Mouse (Mus musculus) lung, embryonic 16.5 days (tissue): Measurements from ENCODE around the gene Pidd1. TPM values are rescaled to one million over a fixed set of nuclear protein-coding genes. Genes with fewer than 3 reads are reported as not detected.
"Not testable (repeated sequence)": the region's sequence is repeated elsewhere in the genome, so short reads cannot be mapped to it uniquely, and the experiment has no call there.

Source experiments
- ATAC-seq: fragments of 200-750 bp; cut with Nextera tagmentation; 2 replicates; pipeline ENCODE4 v1.8.0; 2017; ENCODE audit warnings: low read depth, mild to moderate bottlenecking, moderate library complexity
- H3K27ac ChIP-seq: fragments of 300-500 bp; sonication (generic); 2 replicates; pipeline ENCODE4 v1.5.1; 2014; ENCODE audit warnings: mild to moderate bottlenecking, control low read depth, low read length
- H3K27me3 ChIP-seq: fragments of 300-500 bp; sonication (generic); 2 replicates; pipeline ENCODE4 v1.6.1; 2014; ENCODE audit warnings: low read depth, low read length, mixed read lengths; ENCODE audit not compliant: control insufficient read depth, insufficient read depth
- H3K36me3 ChIP-seq: fragments of 300-500 bp; sonication (generic); 2 replicates; pipeline ENCODE4 v1.6.1; 2014; ENCODE audit warnings: low read length; ENCODE audit not compliant: control insufficient read depth, insufficient read depth
- H3K4me1 ChIP-seq: fragments of 300-500 bp; sonication (generic); replicated peaks from 2 replicates; pipeline ENCODE4 v1.6.1; 2014; ENCODE audit warnings: low read length, mixed read lengths; ENCODE audit not compliant: control insufficient read depth, insufficient read depth
- H3K4me2 ChIP-seq: fragments of 300-500 bp; sonication (generic); 2 replicates; pipeline ENCODE4 v1.6.1; 2014; ENCODE audit warnings: low read depth, low read length, control low read depth
- H3K4me3 ChIP-seq: fragments of 300-500 bp; sonication (generic); 2 replicates; pipeline ENCODE4 v1.5.1; 2014; ENCODE audit warnings: mild to moderate bottlenecking, low read length, control low read depth
- H3K9ac ChIP-seq: fragments of 300-500 bp; sonication (generic); 2 replicates; pipeline ENCODE4 v1.6.1; 2014; ENCODE audit warnings: low read length, control low read depth
- H3K9me3 ChIP-seq: fragments of 300-500 bp; sonication (generic); 2 replicates; pipeline ENCODE4 v1.6.1; 2016; ENCODE audit warnings: low read length; ENCODE audit not compliant: control insufficient read depth
- WGBS: fragments of 180-500 bp; shearing (Covaris S2); extraction: QIAGEN DNeasy Blood & Tissue Kit; methylation state at CpG from one replicate; pipeline ENCODE4 v1.1.7; 2014; 5-methylcytosine and 5-hydroxymethylcytosine counted together
- polyA plus RNA-seq: library from polyadenylated mRNA; unstranded; fragments of >200 nt; fragmentation: Nextera tagmentation; extraction: Ambion mirVana; gene quantifications from 2 replicates; pipeline ENCODE4 v1.2.1, GENCODE M21; 2015

The Pidd1 gene
- polyA plus RNA-seq, 1 experiment from 2014 or later: 14.4 TPM

- peak overlapping the region; percentile 78 for H3K9ac ChIP-seq
- H3K4me2 ChIP-seq: peak overlapping the region; percentile 85
- 1% methylated on average over 23 of the region's 23 CpGs for WGBS
- H3K4me3 ChIP-seq: peak overlapping the region; percentile 73
- H3K9me3 ChIP-seq: no peaks in the 10 kb centered on the region
- peaks cover 18% of the 10 kb centered on the region; the same call in 1 of the 2 replicates for H3K36me3 ChIP-seq
- H3K4me1 ChIP-seq: peaks cover 27% of the 10 kb centered on the region
- ATAC-seq: peak; percentile 49
- H3K27ac ChIP-seq: peak overlapping the region; percentile 86
- peaks cover 2% of the 10 kb centered on the region; the same call in 1 of the 2 replicates for H3K27me3 ChIP-seq
Measured at GRCm38 (mm10) chr7:141455610-141456314, 11.9 kb upstream of the Pidd1 start.

DNA sequence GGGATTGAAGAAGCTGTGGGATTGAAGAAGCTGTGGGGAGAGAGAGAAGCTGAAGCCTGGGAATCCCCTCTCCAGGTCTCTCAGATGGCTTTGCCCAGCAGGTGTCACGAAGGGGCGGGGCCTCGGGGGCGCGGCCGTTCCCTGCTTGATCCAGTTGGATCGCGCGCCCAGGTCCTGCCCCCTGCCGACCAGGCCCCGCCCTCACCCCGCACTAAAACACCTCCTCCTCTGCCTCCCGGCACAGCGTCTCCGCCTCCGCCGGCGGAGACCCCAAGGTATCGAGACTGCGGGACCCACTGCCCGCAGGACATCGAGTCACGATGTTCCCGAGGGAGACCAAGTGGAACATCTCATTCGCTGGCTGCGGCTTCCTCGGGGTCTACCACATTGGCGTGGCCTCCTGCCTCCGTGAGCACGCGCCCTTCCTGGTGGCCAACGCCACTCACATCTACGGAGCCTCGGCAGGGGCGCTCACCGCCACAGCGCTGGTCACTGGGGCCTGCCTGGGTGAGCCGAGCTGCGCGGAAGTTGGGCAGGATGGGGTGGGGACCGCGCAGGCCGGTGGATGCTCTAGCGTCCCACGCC is 11.2 kb upstream of the Pidd1 start, which contains the start of gene Pnpla2:
Gene Pnpla2 (plus strand): TSS at position 232 of the 585 bp plus-strand sequence.
- WGBS: 0% methylated on average over 45 of the region's 45 CpGs
- ATAC-seq: peak; percentile 88

DNA sequence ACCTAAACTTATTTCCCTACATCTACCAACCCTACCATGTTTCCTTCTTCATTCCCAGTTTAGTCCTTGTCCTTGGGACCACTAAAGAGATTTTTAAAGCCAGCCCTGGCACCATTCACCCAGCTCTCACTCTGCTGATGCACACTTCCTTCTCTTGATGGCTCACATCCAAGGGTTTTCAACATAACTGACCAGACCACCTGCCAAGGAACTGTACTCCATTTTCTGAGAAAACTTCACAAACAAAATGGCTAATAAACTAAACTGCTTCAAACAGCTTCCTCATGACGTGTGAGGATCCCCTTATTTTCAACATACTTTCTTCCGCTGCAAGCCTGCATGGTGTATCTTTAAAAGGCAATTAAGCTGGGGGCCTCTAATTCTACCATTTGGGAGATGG is 9.8 kb upstream of the Pidd1 start:
- peaks cover 24% of the 10 kb centered on the region for H3K4me1 ChIP-seq
- H3K4me2 ChIP-seq: no peak overlapping the region
- peaks cover 22% of the 10 kb centered on the region for H3K36me3 ChIP-seq
- H3K27me3 ChIP-seq: no peaks in the 10 kb centered on the region
- H3K27ac ChIP-seq: no peak overlapping the region
- no peak overlapping the region for H3K9ac ChIP-seq
- H3K4me3 ChIP-seq: no peak overlapping the region
- WGBS: 52% methylated on average over 2 of the region's 2 CpGs
- no peaks in the 10 kb centered on the region for H3K9me3 ChIP-seq
- no peak for ATAC-seq

More for the DNA sequence above, 11.2 kb upstream of the Pidd1 start, which contains the start of gene Pnpla2:
- H3K27me3 ChIP-seq: no peaks in the 10 kb centered on the region
- peak within 1 kb of the TSS; percentile 86 for H3K27ac ChIP-seq
- no peaks in the 10 kb centered on the region for H3K9me3 ChIP-seq
- H3K4me2 ChIP-seq: peak within 1 kb of the TSS; percentile 85
- H3K4me3 ChIP-seq: peak within 1 kb of the TSS; percentile 73
- H3K4me1 ChIP-seq: peaks cover 20% of the 10 kb centered on the region
- peak within 1 kb of the TSS; percentile 78 for H3K9ac ChIP-seq
- peaks cover 24% of the 10 kb centered on the region for H3K36me3 ChIP-seq

DNA sequence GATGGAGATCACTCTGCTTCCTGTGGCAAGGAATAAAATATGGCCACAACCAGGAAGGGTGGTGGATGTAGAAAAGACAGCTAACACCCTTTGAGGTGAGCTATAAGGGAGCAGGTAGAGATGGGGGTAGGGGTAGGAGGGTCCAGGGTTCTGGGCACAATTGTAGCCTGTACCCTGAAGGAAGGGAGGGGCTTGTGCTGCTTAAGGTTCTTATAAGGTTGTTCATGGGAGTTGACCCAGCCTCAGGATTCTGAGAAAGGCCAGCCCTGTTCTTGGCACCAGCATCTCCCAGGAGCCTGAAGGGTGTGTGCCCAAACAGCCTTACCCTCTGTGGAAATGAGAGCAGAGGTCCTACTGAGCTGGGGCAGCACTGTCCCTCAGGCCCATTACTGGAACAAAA is 8.1 kb upstream of the Pidd1 start:
- Histone ChIP-seq H3K9me3 (no peaks in the 10 kb centered on the region), H3K4me3 (no peak overlapping the region), H3K9ac (no peak overlapping the region), H3K27ac (no peak overlapping the region), H3K4me1 (peaks cover 30% of the 10 kb centered on the region), H3K27me3 (no peaks in the 10 kb centered on the region), H3K4me2 (no peak overlapping the region), H3K36me3 (peaks cover 22% of the 10 kb centered on the region)
- no peak for ATAC-seq

GRCm38 (mm10) chr7:141447110-141447991 is 3.5 kb upstream of the Pidd1 start, which contains the start of gene Rplp2:
Gene Rplp2, plus strand, starts transcription at chr7:141447370.
- Histone ChIP-seq H3K27me3 (no peaks in the 10 kb centered on the region), H3K36me3 (peaks cover 22% of the 10 kb centered on the region), H3K9me3 (no peaks in the 10 kb centered on the region), H3K9ac (peak within 1 kb of the TSS; percentile 88), H3K4me1 (peaks cover 27% of the 10 kb centered on the region), H3K4me3 (peak within 1 kb of the TSS; percentile 73), H3K4me2 (peak within 1 kb of the TSS; percentile 84), H3K27ac (peak within 1 kb of the TSS; percentile 91)
- peak; percentile 92 for ATAC-seq
- 0% methylated on average over 63 of the region's 63 CpGs for WGBS

DNA sequence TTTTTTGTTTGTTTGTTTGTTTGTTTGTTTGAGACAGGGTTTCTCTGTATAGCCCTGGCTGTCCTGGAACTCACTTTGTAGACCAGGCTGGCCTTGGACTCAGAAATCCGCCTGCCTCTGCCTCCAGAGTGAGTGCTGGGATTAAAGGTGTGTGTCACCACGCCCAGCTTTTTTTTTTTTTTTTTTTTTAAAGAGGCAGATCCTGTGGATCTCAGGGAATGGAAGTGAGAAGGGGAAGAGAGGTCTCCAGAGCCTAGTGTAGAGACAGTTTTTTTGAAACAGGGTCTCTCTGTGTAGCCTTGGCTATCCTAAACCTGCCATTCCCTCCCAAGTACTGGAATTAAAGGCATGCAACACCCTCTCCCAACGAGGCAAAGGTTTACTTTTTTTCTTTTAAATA is 2.5 kb upstream of the Pidd1 start:
- H3K9ac ChIP-seq, ATAC-seq, H3K27ac ChIP-seq, H3K9me3 ChIP-seq, H3K27me3 ChIP-seq: not testable (repeated sequence)
- Histone ChIP-seq H3K4me3 (peak overlapping the region; percentile 73; the same call in 1 of the 2 replicates), H3K36me3 (peaks cover 15% of the 10 kb centered on the region), H3K4me2 (peak overlapping the region; percentile 75), H3K4me1 (peaks cover 31% of the 10 kb centered on the region)
- WGBS: 62% methylated on average over 3 of the region's 3 CpGs

GRCm38 (mm10) chr7:141443081-141443821 is 574 bp downstream of the Pidd1 start:
- peak overlapping the region; percentile 39 for H3K27ac ChIP-seq
- H3K4me1 ChIP-seq: peaks cover 31% of the 10 kb centered on the region
- peak overlapping the region; percentile 71 for H3K9ac ChIP-seq
- H3K27me3 ChIP-seq: no peaks in the 10 kb centered on the region
- peak overlapping the region; percentile 89 for H3K4me2 ChIP-seq
- 10% methylated on average over 12 of the region's 12 CpGs for WGBS
- peak overlapping the region; percentile 56 for H3K4me3 ChIP-seq
- no peaks in the 10 kb centered on the region for H3K9me3 ChIP-seq
- ATAC-seq: 0 out of 2 replicates have a peak, but pooled peaks have one; percentile 3
- H3K36me3 ChIP-seq: peaks cover 4% of the 10 kb centered on the region; the same call in 1 of the 2 replicates

- ATAC-seq: no peak
- no peak overlapping the region for H3K27ac ChIP-seq
- H3K4me1 ChIP-seq: peaks cover 28% of the 10 kb centered on the region
- peak overlapping the region; percentile 56; the same call in 1 of the 2 replicates for H3K4me3 ChIP-seq
- peak overlapping the region; percentile 71 for H3K9ac ChIP-seq
- H3K9me3 ChIP-seq: no peaks in the 10 kb centered on the region
- peak overlapping the region; percentile 89 for H3K4me2 ChIP-seq
- peaks cover 4% of the 10 kb centered on the region; the same call in 1 of the 2 replicates for H3K36me3 ChIP-seq
- 91% methylated on average over 13 of the region's 13 CpGs for WGBS
- H3K27me3 ChIP-seq: no peaks in the 10 kb centered on the region
Measured at GRCm38 (mm10) chr7:141442199-141442598, 1.6 kb downstream of the Pidd1 start.
